ENCODE assay signal across 23 mouse cellular contexts in the genomic region with DNA sequence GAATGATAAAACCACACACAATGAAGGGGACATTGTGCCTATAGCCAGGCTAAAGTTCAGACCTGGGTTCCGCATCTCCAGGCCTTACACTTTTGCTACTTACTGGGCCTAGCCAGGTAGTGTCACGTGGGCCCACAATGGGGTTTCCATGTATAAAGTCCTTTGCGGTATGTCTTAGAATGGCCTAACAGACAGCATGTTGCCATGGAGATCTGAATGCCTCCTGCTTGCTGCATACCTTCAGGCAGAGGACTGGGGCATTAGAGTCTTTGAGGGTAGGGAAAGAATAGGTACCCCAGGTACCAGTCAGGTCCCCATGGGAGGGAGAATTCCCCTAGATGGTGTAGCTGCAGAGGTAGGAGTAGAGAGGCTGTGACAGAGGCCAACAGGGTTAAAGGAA.
DNase-seq lines count a peak whose midpoint lies in the region; ATAC-seq lines count a peak whose summit lies in the region.
"Had no signal": no experiment of that assay in that cellular context is flagged by ENCODE, and none has a peak within 500 bp of the region (broad histone marks: within the 10 kb centered on the region; RNA-seq: fewer than 3 reads in every experiment).

No protein-coding gene starts in this region.

- H3K27me3 ChIP-seq in hindbrain, embryonic 13.5 days = peaks cover 9% of the 10 kb centered on the region; the same call in 1 of the 2 replicates
- H3K27me3 ChIP-seq in hindbrain, embryonic 12.5 days = peaks cover 3% of the 10 kb centered on the region; the same call in 1 of the 2 replicates
- H3K27me3 ChIP-seq in midbrain, embryonic 14.5 days (ENCODE audit: control insufficient read depth, insufficient read depth, low read length) = no peaks in the 10 kb centered on the region
- H3K27me3 ChIP-seq: intestine, embryonic 15.5 days had no signal

- no peak for ATAC-seq in hindbrain, embryonic 13.5 days (ENCODE audit: low FRiP score)
- ATAC-seq in hindbrain, embryonic 12.5 days (ENCODE audit: low FRiP score) = no peak
- ATAC-seq in CD4-positive, CD25-positive, alpha-beta regulatory T cell, adult 4 months = peak; percentile 32
- no peak for ATAC-seq in midbrain, embryonic 14.5 days (ENCODE audit: low FRiP score, low TSS enrichment)
- ATAC-seq: intestine, embryonic 15.5 days; liver, postnatal 0 days; lung, postnatal 0 days had no signal

- WGBS in hindbrain, embryonic 13.5 days = 57% methylated on average over 3 of the region's 3 CpGs
- 83% methylated on average over 3 of the region's 3 CpGs for WGBS in hindbrain, embryonic 12.5 days
- 54% methylated on average over 3 of the region's 3 CpGs for WGBS in midbrain, embryonic 14.5 days

- no peaks in the 10 kb centered on the region for H3K9me3 ChIP-seq in hindbrain, embryonic 13.5 days
- peaks cover 4% of the 10 kb centered on the region; the same call in 1 of the 2 replicates for H3K9me3 ChIP-seq in hindbrain, embryonic 12.5 days (replicated peaks)
- H3K9me3 ChIP-seq in midbrain, embryonic 14.5 days (ENCODE audit: control insufficient read depth, low read length) = no peaks in the 10 kb centered on the region
- H3K9me3 ChIP-seq: embryonic facial prominence, embryonic 15.5 days; heart, embryonic 10.5 days; intestine, embryonic 15.5 days; limb, embryonic 12.5 days; stomach, embryonic 15.5 days had no signal

- no peaks in the 10 kb centered on the region for H3K36me3 ChIP-seq in hindbrain, embryonic 13.5 days
- no peaks in the 10 kb centered on the region for H3K36me3 ChIP-seq in hindbrain, embryonic 12.5 days
- H3K36me3 ChIP-seq in midbrain, embryonic 14.5 days (ENCODE audit: control insufficient read depth, insufficient read depth, low read length) = no peaks in the 10 kb centered on the region
- H3K36me3 ChIP-seq: embryonic facial prominence, embryonic 15.5 days; heart, embryonic 10.5 days; intestine, embryonic 15.5 days; limb, embryonic 12.5 days; stomach, embryonic 15.5 days had no signal

- peak overlapping the region; percentile 86 for H3K27ac ChIP-seq in hindbrain, embryonic 13.5 days
- no peak overlapping the region; the same call in 1 of the 2 replicates for H3K27ac ChIP-seq in hindbrain, embryonic 12.5 days
- peak overlapping the region; percentile 74 for H3K27ac ChIP-seq in midbrain, embryonic 14.5 days (replicated peaks; ENCODE audit: low read depth, low read length)
- H3K27ac ChIP-seq: embryonic facial prominence, embryonic 15.5 days; heart, embryonic 10.5 days; intestine, embryonic 15.5 days; limb, embryonic 12.5 days; stomach, embryonic 15.5 days had no signal

- no peak overlapping the region for H3K4me3 ChIP-seq in hindbrain, embryonic 13.5 days
- no peak overlapping the region for H3K4me3 ChIP-seq in hindbrain, embryonic 12.5 days
- no peak overlapping the region for H3K4me3 ChIP-seq in midbrain, embryonic 14.5 days (replicated peaks; ENCODE audit: low read depth, low read length)
- H3K4me3 ChIP-seq: embryonic facial prominence, embryonic 15.5 days; heart, embryonic 10.5 days; intestine, embryonic 15.5 days; limb, embryonic 12.5 days; stomach, embryonic 15.5 days had no signal

- peaks cover 47% of the 10 kb centered on the region for H3K4me1 ChIP-seq in hindbrain, embryonic 13.5 days (replicated peaks)
- H3K4me1 ChIP-seq in hindbrain, embryonic 12.5 days = peaks cover 37% of the 10 kb centered on the region
- H3K4me1 ChIP-seq in midbrain, embryonic 14.5 days (ENCODE audit: control insufficient read depth, insufficient read depth, low read length) = peaks cover 32% of the 10 kb centered on the region

- no peak overlapping the region for H3K4me2 ChIP-seq in hindbrain, embryonic 13.5 days
- H3K4me2 ChIP-seq in hindbrain, embryonic 12.5 days (replicated peaks) = no peak overlapping the region
- no peak overlapping the region for H3K4me2 ChIP-seq in midbrain, embryonic 14.5 days (ENCODE audit: low read length)
- H3K4me2 ChIP-seq: embryonic facial prominence, embryonic 15.5 days; intestine, embryonic 15.5 days; limb, embryonic 12.5 days; liver, embryonic 11.5 days; stomach, embryonic 15.5 days had no signal

- H3K9ac ChIP-seq in hindbrain, embryonic 13.5 days = no peak overlapping the region
- no peak overlapping the region for H3K9ac ChIP-seq in hindbrain, embryonic 12.5 days
- H3K9ac ChIP-seq in midbrain, embryonic 14.5 days (replicated peaks; ENCODE audit: low read length) = no peak overlapping the region
- H3K9ac ChIP-seq: embryonic facial prominence, embryonic 15.5 days; intestine, embryonic 15.5 days; limb, embryonic 12.5 days; liver, postnatal 0 days; stomach, embryonic 15.5 days had no signal

- peak; percentile 41 for DNase-seq in CD4-positive helper T cell, adult 2 months (ENCODE audit: low read depth, low spot score)
- DNase-seq in midbrain, embryonic 14.5 days = peak; percentile 61
- no peak for DNase-seq in frontal cortex, postnatal 14 days (ENCODE audit: low spot score in 2 of 2)
- no peak for DNase-seq in thymus, adult 18-20 months
- DNase-seq: adrenal gland, postnatal 10 days; B cell, adult 2 months; cerebellum, adult 9-11 months; gastrocnemius, postnatal 10 days; heart, postnatal 4 days; kidney, adult 8-10 months; kidney, postnatal 14 days; layer of hippocampus, postnatal 36 days; liver, postnatal 0 days had no signal

Comparison
In these comparisons a context has a peak if more than half of its experiments do, and no peak if none do; other contexts are left out.
1. DNase-seq: peak in CD4-positive helper T cell, adult 2 months (single experiment) and midbrain, embryonic 14.5 days (single experiment); none in frontal cortex, postnatal 14 days (0 of 2) and thymus, adult 18-20 months (0 of 2).